10 mouse cellular contexts compared by ENCODE assay signal in the genomic region with DNA sequence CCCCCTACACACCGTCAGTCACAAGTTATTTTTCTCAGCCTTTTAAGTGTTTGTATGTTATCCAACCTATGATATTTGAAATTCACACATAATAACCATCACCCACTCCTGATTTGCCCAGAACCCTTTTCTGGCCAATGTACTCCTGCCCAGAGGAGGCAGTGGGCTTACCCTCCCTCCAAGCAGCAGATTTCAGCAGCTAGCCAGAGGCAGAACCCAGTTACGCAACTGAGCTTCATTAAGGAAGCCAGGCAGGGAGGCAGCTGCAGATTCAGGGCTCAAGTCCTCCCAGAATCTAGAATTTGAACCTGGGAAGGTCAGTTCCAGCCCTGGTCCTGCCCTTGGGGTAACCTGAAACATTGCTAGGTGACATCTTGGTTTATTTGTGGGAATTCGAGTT.
A peak's percentile ranks its signal among the peaks of the same experiment; 100 is the strongest.
DNase-seq lines count a peak whose midpoint lies in the region; ATAC-seq lines count a peak whose summit lies in the region.
"Had no signal": no experiment of that assay in that cellular context is flagged by ENCODE, and none has a peak within 500 bp of the region (broad histone marks: within the 10 kb centered on the region; RNA-seq: fewer than 3 reads in every experiment).

No protein-coding gene starts in this region.

- H3K36me3 ChIP-seq in kidney, embryonic 15.5 days = no peaks in the 10 kb centered on the region
- H3K36me3 ChIP-seq in heart, embryonic 14.5 days (ENCODE audit: control insufficient read depth, insufficient read depth, low read length) = no peaks in the 10 kb centered on the region

- ATAC-seq in kidney, embryonic 15.5 days (replicated peaks; ENCODE audit: low FRiP score) = no peak
- ATAC-seq in common myeloid progenitor, adult 5-6 weeks (replicated peaks; ENCODE audit: low read depth, poor library complexity, severe bottlenecking) = peak; percentile 62
- no peak for ATAC-seq in heart, embryonic 14.5 days (ENCODE audit: insufficient number of reproducible peaks, insufficient read depth, low FRiP score, low read depth)
- peak; percentile 63 for ATAC-seq in megakaryocyte progenitor cell, adult 5-6 weeks (replicated peaks; ENCODE audit: poor library complexity)
- ATAC-seq: forebrain, embryonic 13.5 days had no signal

- H3K9me3 ChIP-seq in kidney, embryonic 15.5 days (replicated peaks) = no peaks in the 10 kb centered on the region
- no peaks in the 10 kb centered on the region for H3K9me3 ChIP-seq in heart, embryonic 14.5 days (ENCODE audit: control insufficient read depth, low read length)
- H3K9me3 ChIP-seq: forebrain, embryonic 13.5 days had no signal

- H3K27ac ChIP-seq in kidney, embryonic 15.5 days = 0 out of 2 replicates have a peak overlapping the region, but pooled peaks have one; percentile 7
- no peak overlapping the region for H3K27ac ChIP-seq in heart, embryonic 14.5 days (replicated peaks in 1 of 2; ENCODE audit: control insufficient read depth in 1 of 2, insufficient read depth in 1 of 2, low read depth in 2 of 2, low read length in 2 of 2)
- H3K27ac ChIP-seq: forebrain, embryonic 13.5 days had no signal

- no peak for DNase-seq in kidney, postnatal 4 days
- DNase-seq in thymus, adult 18-20 months = no peak
- DNase-seq in cerebellum, adult 11 months = no peak
- DNase-seq: cerebellum, adult 8-10 months; right cerebral cortex, postnatal 4 days had no signal

- H3K4me1 ChIP-seq in kidney, embryonic 15.5 days = peaks cover 48% of the 10 kb centered on the region
- peaks cover 34 to 53% of the 10 kb centered on the region in 2 experiments for H3K4me1 ChIP-seq in heart, embryonic 14.5 days (ENCODE audit: control insufficient read depth in 2 of 2, insufficient read depth in 2 of 2, low read length in 2 of 2)

- no peaks in the 10 kb centered on the region for H3K27me3 ChIP-seq in kidney, embryonic 15.5 days
- H3K27me3 ChIP-seq in heart, embryonic 14.5 days (ENCODE audit: control insufficient read depth, insufficient read depth, low read length) = no peaks in the 10 kb centered on the region
- H3K27me3 ChIP-seq: forebrain, embryonic 13.5 days had no signal

- 58% methylated on average over 3 of the region's 3 CpGs for WGBS in kidney, embryonic 15.5 days
- WGBS in heart, embryonic 14.5 days = 71% methylated on average over 3 of the region's 3 CpGs

- no peak overlapping the region for H3K9ac ChIP-seq in kidney, embryonic 15.5 days
- H3K9ac ChIP-seq in heart, embryonic 14.5 days (ENCODE audit: low read length) = peak overlapping the region; percentile 59; the same call in 1 of the 2 replicates
- H3K9ac ChIP-seq: forebrain, embryonic 13.5 days had no signal

- no peak overlapping the region for H3K4me3 ChIP-seq in kidney, embryonic 15.5 days (replicated peaks)
- H3K4me3 ChIP-seq in heart, embryonic 14.5 days (ENCODE audit: control insufficient read depth in 1 of 2, insufficient read depth in 1 of 2, low read depth in 1 of 2, low read length in 2 of 2) = no peak overlapping the region
- H3K4me3 ChIP-seq: forebrain, embryonic 13.5 days had no signal

- H3K4me2 ChIP-seq in kidney, embryonic 15.5 days = no peak overlapping the region
- peak overlapping the region; percentile 54 for H3K4me2 ChIP-seq in heart, embryonic 14.5 days (ENCODE audit: low read length)

Comparison
In these comparisons a context has a peak if more than half of its experiments do, and no peak if none do; other contexts are left out.
1. ATAC-seq: peak in common myeloid progenitor, adult 5-6 weeks (single experiment) and megakaryocyte progenitor cell, adult 5-6 weeks (single experiment); none in kidney, embryonic 15.5 days (single experiment) and heart, embryonic 14.5 days (single experiment).